Mouse (Mus musculus): ENCODE measurements around the gene Rangrf.
"Not testable (repeated sequence)": the region's sequence is repeated elsewhere in the genome, so short reads cannot be mapped to it uniquely, and the experiment has no call there.

- not testable (repeated sequence) for TF ChIP-seq ZNF384 (IDR thresholded peaks at IDR 0.05; ENCODE audit: low read depth, low read length); NRF1 (IDR thresholded peaks at IDR 0.05; ENCODE audit: insufficient read depth, low read depth, low read length, poor library complexity, severe bottlenecking)
Observed at GRCm38 (mm10) chr11:69002782-69003181, 27.8 kb upstream of the Rangrf start.
